Mouse (Mus musculus) liver, embryonic 11.5 days (tissue): ENCODE data around the gene Sun2. TPM values are rescaled to one million over a fixed set of nuclear protein-coding genes. Genes with fewer than 3 reads are reported as not detected.

ENCODE experiments used
- ATAC-seq: fragments of 200-750 bp; cut with Nextera tagmentation; replicated peaks from 2 replicates; pipeline ENCODE4 v1.8.0; 2017; ENCODE audit warnings: moderate number of reproducible peaks, mild to moderate bottlenecking, moderate TSS enrichment, moderate library complexity; ENCODE audit not compliant: low FRiP score
- DNase-seq: peaks from one replicate; pipeline ENCODE4 v3.0.0-alpha.2; 2017; ENCODE audit warnings: low spot score
- H3K27ac ChIP-seq: fragments of 300-500 bp; sonication (generic); 2 replicates; pipeline ENCODE4 v1.5.1; 2014; ENCODE audit warnings: mild to moderate bottlenecking, low read depth, low read length, control low read depth
- H3K27me3 ChIP-seq: fragments of 300-500 bp; sonication (generic); replicated peaks from 2 replicates; pipeline ENCODE4 v1.6.1; 2014; ENCODE audit warnings: low read length, mixed read lengths; ENCODE audit not compliant: control insufficient read depth, insufficient read depth
- H3K36me3 ChIP-seq: fragments of 300-500 bp; sonication (generic); 2 replicates; pipeline ENCODE4 v1.6.1; 2014; ENCODE audit warnings: mild to moderate bottlenecking, low read length, moderate library complexity, mixed read lengths; ENCODE audit not compliant: control insufficient read depth, insufficient read depth
- H3K4me1 ChIP-seq: fragments of 300-500 bp; sonication (generic); replicated peaks from 2 replicates; pipeline ENCODE4 v1.6.1; 2014; ENCODE audit warnings: low read length, mixed read lengths; ENCODE audit not compliant: control insufficient read depth, insufficient read depth
- H3K4me2 ChIP-seq: fragments of 300-500 bp; sonication (generic); 2 replicates; pipeline ENCODE4 v1.6.1; 2014; ENCODE audit warnings: mild to moderate bottlenecking, control low read depth, moderate library complexity
- H3K4me3 ChIP-seq: fragments of 300-500 bp; sonication (generic); 2 replicates; pipeline ENCODE4 v1.5.1; 2014; ENCODE audit warnings: low read depth, low read length, control low read depth
- H3K9ac ChIP-seq: fragments of 300-500 bp; sonication (generic); 2 replicates; pipeline ENCODE4 v1.6.1; 2014; ENCODE audit warnings: low read depth, low read length, control low read depth
- H3K9me3 ChIP-seq: fragments of 300-500 bp; sonication (generic); 2 replicates; pipeline ENCODE4 v1.6.1; 2016; ENCODE audit warnings: low read length, inconsistent platforms, mixed read lengths; ENCODE audit not compliant: control insufficient read depth
- WGBS: fragments of 180-500 bp; shearing (Covaris S2); extraction: QIAGEN DNeasy Blood & Tissue Kit; methylation state at CpG from one replicate; pipeline ENCODE4 v1.1.7; 2014; 5-methylcytosine and 5-hydroxymethylcytosine counted together
- polyA plus RNA-seq: library from polyadenylated mRNA; unstranded; fragments of >200 nt; fragmentation: Nextera tagmentation; extraction: Ambion mirVana; gene quantifications from 2 replicates; pipeline ENCODE4 v1.2.1, GENCODE M21; 2014

Gene Sun2
- polyA plus RNA-seq, 1 experiment from 2014 or later, result 2.2 TPM

DNA sequence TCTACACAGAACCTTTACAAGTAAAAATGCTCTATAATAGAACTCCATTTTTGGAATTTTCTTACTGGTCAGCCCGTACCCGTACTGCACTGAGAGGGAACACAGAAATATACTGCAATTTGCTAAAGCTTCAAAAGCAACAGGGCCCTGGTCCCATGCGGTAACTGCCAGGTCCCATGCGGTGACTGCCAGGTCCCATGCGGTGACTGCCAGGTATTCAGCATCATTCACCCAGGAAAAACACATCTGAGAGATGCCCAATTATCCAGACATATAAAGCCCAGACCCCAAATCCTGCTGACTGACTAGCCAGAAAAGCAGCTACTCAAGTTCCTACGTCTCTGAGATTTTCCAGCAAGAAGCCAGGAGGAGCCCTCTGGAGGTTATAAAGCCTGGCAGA lies 57.7 kb downstream of the Sun2 start:
- Histone ChIP-seq H3K27ac (peak overlapping the region; percentile 96; the same call in 1 of the 2 replicates), H3K9ac (peak overlapping the region; percentile 97)
- no peak for DNase-seq

GRCm38 (mm10) chr15:79683707-79684465 lies 58.5 kb downstream of the Sun2 start:
- peak overlapping the region; percentile 97 for H3K9ac ChIP-seq
- no peaks in the 10 kb centered on the region for H3K27me3 ChIP-seq
- DNase-seq (no peak), ATAC-seq (no peak)
- 53% methylated on average over 19 of the region's 19 CpGs for WGBS
- H3K4me1 ChIP-seq, result peaks cover 54% of the 10 kb centered on the region
- H3K4me3 ChIP-seq, result peak overlapping the region; percentile 95
- peaks cover 5% of the 10 kb centered on the region for H3K36me3 ChIP-seq
- H3K9me3 ChIP-seq, result no peaks in the 10 kb centered on the region
- peak overlapping the region; percentile 97 for H3K4me2 ChIP-seq
- H3K27ac ChIP-seq, result peak overlapping the region; percentile 64; the same call in 1 of the 2 replicates

More for the DNA sequence above, 57.7 kb downstream of the Sun2 start:
- H3K27me3 ChIP-seq, result no peaks in the 10 kb centered on the region
- peaks cover 61% of the 10 kb centered on the region for H3K4me1 ChIP-seq
- ATAC-seq, result no peak
- peak overlapping the region; percentile 97 for H3K4me2 ChIP-seq
- H3K9me3 ChIP-seq, result no peaks in the 10 kb centered on the region
- peaks cover 2% of the 10 kb centered on the region for H3K36me3 ChIP-seq
- peak overlapping the region; percentile 95 for H3K4me3 ChIP-seq
- WGBS, result 84% methylated on average over 6 of the region's 6 CpGs

- H3K9me3 ChIP-seq, result no peaks in the 10 kb centered on the region
- peak overlapping the region; percentile 64; the same call in 1 of the 2 replicates for H3K27ac ChIP-seq
- H3K9ac ChIP-seq, result peak overlapping the region; percentile 50
- H3K4me1 ChIP-seq, result peaks cover 49% of the 10 kb centered on the region
- no peaks in the 10 kb centered on the region for H3K27me3 ChIP-seq
- H3K4me2 ChIP-seq, result peak overlapping the region; percentile 97
- peaks cover 5% of the 10 kb centered on the region for H3K36me3 ChIP-seq
- ATAC-seq, result no peak
- H3K4me3 ChIP-seq, result peak overlapping the region; percentile 95
- no peak for DNase-seq
- WGBS, result 73% methylated on average over 6 of the region's 6 CpGs
Observed at GRCm38 (mm10) chr15:79683146-79683545, 59.2 kb downstream of the Sun2 start.

DNA sequence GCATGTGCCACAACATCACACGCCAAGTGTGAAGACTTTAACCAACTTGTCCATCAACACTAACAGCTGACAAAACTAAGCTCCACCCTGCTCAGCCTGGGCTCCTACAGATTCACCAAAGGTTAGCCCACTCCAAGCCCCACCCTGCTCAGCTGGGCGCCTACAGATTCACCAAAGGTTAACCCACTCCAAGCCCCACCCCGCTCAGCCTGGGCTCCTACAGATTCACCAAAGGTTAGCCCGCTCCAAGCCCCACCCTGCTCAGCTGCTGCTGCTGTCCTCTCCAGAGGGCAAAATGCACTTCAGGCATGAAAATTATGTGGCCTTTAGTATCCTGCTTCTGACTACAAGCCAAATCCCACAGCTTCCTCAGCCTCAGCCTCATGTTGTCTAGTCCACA lies 60.4 kb downstream of the Sun2 start:
- Histone ChIP-seq H3K4me1 (peaks cover 49% of the 10 kb centered on the region), H3K27me3 (no peaks in the 10 kb centered on the region), H3K9ac (no peak overlapping the region; the same call in 1 of the 2 replicates), H3K36me3 (peaks cover 5% of the 10 kb centered on the region), H3K4me2 (peak overlapping the region; percentile 97), H3K9me3 (no peaks in the 10 kb centered on the region), H3K27ac (peak overlapping the region; percentile 5; the same call in 1 of the 2 replicates), H3K4me3 (no peak overlapping the region)
- WGBS, result 72% methylated on average over 4 of the region's 4 CpGs
- ATAC-seq (peak; percentile 43; the same call in 1 of the 2 replicates), DNase-seq (no peak)

DNA sequence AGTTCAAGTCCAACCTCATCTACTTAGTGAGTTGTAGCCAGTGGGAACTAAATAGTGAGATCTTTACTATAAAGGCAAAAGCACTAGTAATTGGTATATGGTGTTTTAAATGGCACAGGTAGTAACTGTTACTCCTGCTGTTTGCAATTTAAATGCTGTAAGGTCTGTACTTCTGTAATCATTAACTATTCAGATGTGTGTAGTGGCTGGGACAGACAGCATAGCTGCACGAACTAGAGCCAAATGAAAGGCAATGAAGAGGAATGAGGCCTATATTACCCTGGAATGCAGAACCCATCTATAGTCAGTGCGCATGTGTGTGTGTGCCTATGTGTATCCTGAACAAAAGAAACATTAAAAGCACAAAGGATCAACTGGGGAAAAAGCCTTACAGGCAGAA lies 64.4 kb downstream of the Sun2 start:
- Histone ChIP-seq H3K9me3 (no peaks in the 10 kb centered on the region), H3K27ac (no peak overlapping the region), H3K4me3 (no peak overlapping the region), H3K4me1 (peaks cover 15% of the 10 kb centered on the region), H3K27me3 (no peaks in the 10 kb centered on the region), H3K4me2 (no peak overlapping the region), H3K36me3 (peaks cover 24% of the 10 kb centered on the region), H3K9ac (no peak overlapping the region)
- DNase-seq (no peak), ATAC-seq (no peak)
- WGBS, result 87% methylated on average over 2 of the region's 2 CpGs

Other genes with a start within 250 kb of the Sun2 start
- not detected in 2 replicates for gene Kcnj4, start 237.3 kb downstream of the Sun2 start, polyA plus RNA-seq
- 9.0 and 10.8 TPM in 2 replicates for gene Kdelr3, start 226.1 kb downstream of the Sun2 start, polyA plus RNA-seq
- 49.9 and 54.2 TPM in 2 replicates for gene Ddx17, start 195.8 kb downstream of the Sun2 start, polyA plus RNA-seq
- 0.88 and 0.94 TPM in 2 replicates for gene Dmc1, start 137.4 kb downstream of the Sun2 start, polyA plus RNA-seq
- gene Fam227a, start 83.6 kb downstream of the Sun2 start, polyA plus RNA-seq, result 0.32 and 0.74 TPM in 2 replicates
- 32.9 and 34.1 TPM in 2 replicates for gene Cby1, start 83.3 kb downstream of the Sun2 start, polyA plus RNA-seq
- 306 and 326 TPM in 2 replicates for gene Tomm22, start 71.7 kb downstream of the Sun2 start, polyA plus RNA-seq
- 25.9 and 28.3 TPM in 2 replicates for gene Josd1, start 54.6 kb downstream of the Sun2 start, polyA plus RNA-seq
- 58.8 and 61.8 TPM in 2 replicates for gene Gtpbp1, start 51.7 kb downstream of the Sun2 start, polyA plus RNA-seq
- 25.0 and 28.6 TPM in 2 replicates for gene Dnal4, start 35.3 kb upstream of the Sun2 start, polyA plus RNA-seq
- 0.27 and 0.43 TPM in 2 replicates for gene Nptxr, start 62.2 kb upstream of the Sun2 start, polyA plus RNA-seq
- gene Npcd, start 91.7 kb upstream of the Sun2 start, polyA plus RNA-seq, result not detected in 2 replicates
- 16.3 and 16.8 TPM in 2 replicates for gene Cbx6, start 92.2 kb upstream of the Sun2 start, polyA plus RNA-seq
- 72.8 and 76.7 TPM in 2 replicates for gene Apobec3, start 149.1 kb upstream of the Sun2 start, polyA plus RNA-seq
- 2.5 TPM in 2 replicates for gene Cbx7, start 228.6 kb upstream of the Sun2 start, polyA plus RNA-seq